Mouse (Mus musculus): Measurements from ENCODE around the gene St5. TPM values are rescaled to one million over a fixed set of nuclear protein-coding genes. Genes with fewer than 3 reads are reported as not detected.

Gene St5
- 0.73 TPM for polyA plus RNA-seq (2017; shearing (Covaris generic))

DNA sequence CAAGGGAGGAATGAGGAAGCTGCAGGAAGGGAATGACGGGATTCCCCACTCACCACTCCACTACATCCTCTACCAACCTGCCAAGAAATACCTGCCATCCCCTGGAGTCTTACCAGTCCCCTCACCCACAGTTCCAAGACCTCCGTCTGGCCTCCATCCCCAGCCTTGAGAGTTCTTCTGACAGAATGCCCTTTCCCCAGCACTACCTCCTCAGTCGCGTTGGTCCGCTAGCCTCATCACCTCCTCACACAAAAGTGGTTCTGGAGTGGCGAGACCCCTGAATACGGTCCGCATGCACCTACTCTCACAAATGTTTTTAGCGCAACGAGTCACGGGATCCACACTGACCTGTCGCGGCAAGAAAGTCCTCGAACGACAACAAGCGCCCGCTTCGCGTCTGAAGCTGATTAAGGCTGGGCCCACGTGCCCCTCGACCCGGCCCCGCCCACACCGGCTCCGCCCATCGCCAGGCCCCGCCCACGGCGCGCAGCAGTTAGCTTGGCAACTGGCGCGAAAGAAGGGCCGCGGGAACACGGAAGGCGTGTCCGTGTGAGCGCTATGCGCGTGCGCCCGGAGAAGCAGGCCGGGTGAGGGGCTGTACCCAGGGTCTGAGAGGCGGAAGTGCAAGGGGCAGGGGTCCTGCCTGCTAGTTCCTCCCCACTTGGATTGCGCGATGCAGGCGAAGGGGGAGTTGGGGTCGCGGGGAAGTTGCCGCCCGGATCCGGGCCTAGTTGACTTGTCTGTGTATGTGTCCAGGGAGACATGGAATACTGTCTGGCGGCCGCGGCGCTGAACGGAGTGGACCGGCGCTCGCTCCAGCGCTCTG lies at the start of gene St5, which contains the start of gene Akip1:
St5 (minus strand) TSS at position 416 of the 826 bp plus-strand sequence.
Akip1 (plus strand) TSS at position 501 of the 826 bp plus-strand sequence.

DNA sequence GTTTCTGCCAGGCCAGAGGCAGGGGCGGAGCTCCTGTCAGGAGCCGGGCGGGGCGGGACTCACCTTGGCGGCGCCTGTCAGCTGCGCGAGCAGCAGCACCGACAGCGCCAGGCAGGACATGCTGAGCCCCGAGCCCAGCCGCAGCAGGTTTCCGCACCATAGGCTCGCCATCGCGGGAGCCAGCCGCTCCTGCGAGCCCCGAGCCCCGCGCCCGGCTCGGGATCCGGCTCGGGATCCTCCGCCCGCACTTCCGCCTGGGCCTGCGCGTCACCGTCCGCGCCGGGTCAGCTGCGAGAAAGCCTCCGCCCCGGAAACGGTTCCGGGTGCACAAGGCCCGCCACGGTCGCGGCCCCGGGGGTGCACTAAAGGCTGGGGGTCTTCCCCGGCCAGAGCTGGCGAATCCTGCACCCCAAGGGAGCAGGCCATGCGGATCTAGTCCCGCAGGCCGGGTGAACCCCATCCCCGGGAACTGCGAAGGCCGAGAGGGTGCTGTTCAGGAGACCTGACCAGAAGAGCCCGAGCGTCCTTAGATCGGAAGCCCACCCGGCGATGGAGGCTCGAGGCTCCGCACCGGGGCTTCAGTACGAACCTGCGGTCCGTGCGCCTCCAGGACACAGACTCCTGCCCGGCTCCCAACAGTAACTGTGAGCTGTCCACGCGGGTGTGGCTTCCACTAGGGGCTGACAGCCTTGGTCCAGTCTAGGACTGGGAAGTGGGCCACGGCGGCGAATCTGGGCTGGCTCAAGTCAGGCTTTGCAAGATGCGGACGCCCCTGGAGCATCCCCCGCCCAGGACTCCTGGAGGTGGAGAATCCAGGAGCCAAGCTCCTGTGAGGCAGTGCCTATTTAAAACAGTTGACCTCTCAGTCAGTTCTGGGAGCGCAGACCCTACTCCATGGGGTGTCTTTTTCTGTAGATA lies 48.9 kb upstream of the St5 start, which contains the start of gene Tmem9b:
Tmem9b (minus strand) TSS at position 868 of the 918 bp plus-strand sequence.

DNA sequence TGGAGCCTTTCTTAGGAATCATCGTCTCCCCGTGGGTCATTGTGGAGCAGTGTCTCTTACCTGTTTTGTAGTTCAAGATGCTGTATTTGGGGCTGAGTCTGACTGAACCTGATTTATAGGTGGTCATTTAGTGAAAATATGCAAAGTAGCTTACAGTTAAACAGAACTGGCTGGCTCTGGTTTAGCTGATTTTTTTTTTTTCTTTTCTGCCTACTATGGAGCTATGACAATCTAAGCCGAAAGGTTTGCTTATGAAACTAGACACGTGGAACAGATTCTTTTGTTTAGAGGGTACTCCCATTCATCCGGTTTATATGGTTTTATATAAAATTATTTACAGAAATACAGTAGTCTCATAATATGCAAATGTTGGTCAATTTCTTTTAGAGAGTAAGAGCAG lies 28.2 kb upstream of the St5 start, which contains the start of gene Ascl3:
Ascl3 (minus strand) TSS at position 101 of the 400 bp plus-strand sequence.

DNA sequence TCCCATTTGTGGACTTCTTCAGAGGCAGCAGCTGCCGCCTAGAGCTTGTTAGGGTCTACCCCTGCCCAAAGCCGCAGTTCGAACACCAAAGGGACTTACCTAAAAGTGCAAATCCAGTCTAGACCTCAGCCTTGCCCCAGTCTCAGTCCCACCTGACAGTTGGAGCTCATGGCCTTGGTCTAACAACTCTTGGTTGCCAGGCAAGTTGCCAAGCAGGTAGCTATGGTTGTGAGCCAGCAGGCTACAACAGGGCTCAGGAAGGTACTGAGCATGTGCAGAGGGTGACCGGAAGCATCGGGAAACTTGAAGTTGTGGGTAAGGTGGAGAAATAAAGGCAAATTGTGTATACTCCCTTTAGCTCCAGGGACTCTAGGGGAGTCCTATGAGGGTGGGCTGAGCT lies 20.3 kb upstream of the St5 start, which contains the start of gene BC051019:
BC051019 (minus strand) TSS at position 154 of the 400 bp plus-strand sequence.

DNA sequence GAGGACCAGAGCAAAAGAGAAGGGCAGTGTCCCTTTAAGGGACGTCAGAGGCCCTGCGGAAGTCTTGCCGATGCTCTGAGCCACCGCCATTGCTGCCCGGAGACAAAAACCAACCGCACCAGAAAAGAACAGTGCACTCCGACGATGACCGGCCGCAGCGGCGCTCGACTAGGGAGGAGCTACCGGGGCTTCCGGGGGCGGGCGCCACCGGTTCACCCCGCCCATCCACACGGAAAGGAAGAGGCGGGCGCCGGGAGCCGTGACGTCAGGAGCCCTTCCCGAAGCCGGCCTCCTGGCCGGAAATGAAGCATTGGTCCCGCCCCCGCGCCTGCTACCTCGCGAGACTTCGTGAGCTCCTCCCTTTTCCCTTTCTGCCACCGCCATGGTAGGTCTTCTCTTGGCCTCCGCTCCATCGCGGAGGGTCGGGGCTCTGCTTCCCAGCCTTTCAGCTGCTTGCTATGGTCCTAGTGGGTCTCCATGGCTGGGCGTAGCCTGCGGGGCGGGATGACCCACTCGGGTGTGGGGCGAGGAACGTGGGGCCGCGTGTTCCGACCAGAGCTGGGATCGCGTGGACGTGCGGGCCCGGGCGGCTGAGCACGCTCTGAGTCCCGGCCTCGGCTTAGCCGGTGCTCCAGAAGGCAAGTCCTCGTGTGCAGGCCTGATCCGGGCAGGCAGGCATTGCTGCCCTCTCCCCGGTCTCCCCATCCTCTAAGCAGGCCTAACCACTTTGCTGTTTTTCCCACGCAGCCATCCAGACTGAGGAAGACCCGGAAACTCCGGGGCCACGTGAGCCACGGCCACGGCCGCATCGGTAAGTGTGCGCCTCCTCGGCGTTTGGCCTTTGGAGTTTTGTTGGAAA lies 184.3 kb downstream of the St5 start, which contains the start of gene Rpl27a:
Rpl27a (plus strand) TSS at position 310 of the 859 bp plus-strand sequence.

DNA sequence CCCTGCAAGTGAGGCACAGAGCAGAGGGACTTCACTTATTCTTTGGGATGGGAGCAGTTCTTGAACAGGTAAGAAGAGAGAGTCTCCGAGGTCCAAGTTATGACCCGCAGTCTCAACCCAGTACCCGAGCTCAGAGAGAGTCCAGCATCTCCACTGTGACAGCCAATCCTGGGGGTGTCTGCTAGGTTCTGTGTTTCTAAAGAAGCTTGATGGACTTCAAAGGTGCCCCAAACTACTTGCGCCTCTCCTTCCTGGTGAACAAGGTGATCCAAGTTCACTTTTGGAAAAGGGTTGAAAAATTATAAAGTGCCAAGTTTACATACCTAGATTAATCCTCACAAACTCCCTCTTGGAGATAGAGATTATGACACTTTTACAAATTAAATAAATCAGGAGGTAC lies 195.4 kb downstream of the St5 start, which contains the start of gene Trim66:
Trim66 (minus strand) TSS at position 101 of the 400 bp plus-strand sequence.

Other genes with a start within 250 kb of the St5 start
- gene Trim66, start 195.5 kb downstream of the St5 start, polyA plus RNA-seq (2017; shearing (Covaris generic)): 0.04 TPM
- 108 TPM for gene Rpl27a, start 184.5 kb downstream of the St5 start, polyA plus RNA-seq (2017; shearing (Covaris generic))
- 31.7 TPM for gene Akip1, start 85 bp upstream of the St5 start, polyA plus RNA-seq (2017; shearing (Covaris generic))
- 0.23 TPM for gene BC051019, start 20.2 kb upstream of the St5 start, polyA plus RNA-seq (2017; shearing (Covaris generic))
- 0.43 TPM for gene Ascl3, start 28.1 kb upstream of the St5 start, polyA plus RNA-seq (2017; shearing (Covaris generic))
- gene Tmem9b, start 49.3 kb upstream of the St5 start, polyA plus RNA-seq (2017; shearing (Covaris generic)): 93.9 TPM
- gene Nrip3, start 78.4 kb upstream of the St5 start, polyA plus RNA-seq (2017; shearing (Covaris generic)): 0.29 TPM
- not detected for gene Scube2, start 162.1 kb upstream of the St5 start, polyA plus RNA-seq (2017; shearing (Covaris generic))